Mouse (Mus musculus) activated CD4-positive, CD25-positive, alpha-beta regulatory T cell (primary cell): ENCODE data around the gene Olfr482. TPM values are rescaled to one million over a fixed set of nuclear protein-coding genes. Genes with fewer than 3 reads are reported as not detected.

Source experiments
- polyA plus RNA-seq, 2 experiments: library from polyadenylated mRNA; unstranded; fragments of 100-300 nt; shearing (Covaris generic); gene quantifications; one replicate each; pipeline ENCODE4 v1.2.1; 2017

Gene Olfr482
- polyA plus RNA-seq = under 1 TPM; 0.10 to 0.16 TPM

GRCm38 (mm10) chr7:108097486-108097885, at the start of gene Olfr482:
Olfr482 (minus strand) TSS chr7:108097586.

GRCm38 (mm10) chr7:108127349-108127748, 30.0 kb upstream of the Olfr482 start, which contains the start of gene Olfr484:
Olfr484 (minus strand) TSS chr7:108127449.

GRCm38 (mm10) chr7:108100549-108100948, 3.2 kb upstream of the Olfr482 start, which contains the start of gene Olfr483:
Olfr483 (plus strand) TSS chr7:108100849.

GRCm38 (mm10) chr7:108079555-108079954, 17.8 kb downstream of the Olfr482 start, which contains the start of gene Olfr481:
Olfr481 (plus strand) TSS chr7:108079855.

GRCm38 (mm10) chr7:108067246-108067645, 30.1 kb downstream of the Olfr482 start, which contains the start of gene Olfr480:
Olfr480 (minus strand) TSS chr7:108067346.

GRCm38 (mm10) chr7:108050393-108050792, 47.0 kb downstream of the Olfr482 start, which contains the start of gene Olfr479:
Olfr479 (plus strand) TSS chr7:108050693.

Other genes with a start within 250 kb of the Olfr482 start
- under 1 TPM; 0.10 to 0.11 TPM for gene Olfr472, start 199.7 kb downstream of the Olfr482 start, polyA plus RNA-seq
- gene Olfr473, start 167.1 kb downstream of the Olfr482 start, polyA plus RNA-seq = not detected
- not detected for gene Olfr474, start 142.9 kb downstream of the Olfr482 start, polyA plus RNA-seq
- gene Olfr476, start 132.8 kb downstream of the Olfr482 start, polyA plus RNA-seq = not detected
- gene Olfr477, start 110.9 kb downstream of the Olfr482 start, polyA plus RNA-seq = not detected
- gene Olfr478, start 63.6 kb downstream of the Olfr482 start, polyA plus RNA-seq = not detected
- not detected for gene Olfr479, start 46.9 kb downstream of the Olfr482 start, polyA plus RNA-seq
- gene Olfr480, start 30.2 kb downstream of the Olfr482 start, polyA plus RNA-seq = not detected
- gene Olfr481, start 17.7 kb downstream of the Olfr482 start, polyA plus RNA-seq = under 1 TPM in 1 of 2 experiments, not detected in 1; 0.17 TPM
- under 1 TPM in 1 of 2 experiments, not detected in 1; 0.21 TPM for gene Olfr483, start 3.3 kb upstream of the Olfr482 start, polyA plus RNA-seq
- gene Olfr484, start 29.9 kb upstream of the Olfr482 start, polyA plus RNA-seq = not detected
- not detected for gene Olfr485, start 62.3 kb upstream of the Olfr482 start, polyA plus RNA-seq
- gene Olfr486, start 75.2 kb upstream of the Olfr482 start, polyA plus RNA-seq = not detected
- gene Olfr487, start 117.0 kb upstream of the Olfr482 start, polyA plus RNA-seq = not detected
- under 1 TPM in 1 of 2 experiments, not detected in 1; 0.41 TPM for gene Olfr488, start 160.8 kb upstream of the Olfr482 start, polyA plus RNA-seq
- not detected for gene Olfr490, start 191.3 kb upstream of the Olfr482 start, polyA plus RNA-seq
- under 1 TPM in 1 of 2 experiments, not detected in 1; 0.31 TPM for gene Olfr491, start 215.9 kb upstream of the Olfr482 start, polyA plus RNA-seq
- gene Olfr492, start 226.1 kb upstream of the Olfr482 start, polyA plus RNA-seq = not detected
- gene Olfr493, start 249.4 kb upstream of the Olfr482 start, polyA plus RNA-seq = not detected